Mouse (Mus musculus) gastrocnemius, postnatal 36 days (tissue): ENCODE data around the gene Gpr45. TPM values are rescaled to one million over a fixed set of nuclear protein-coding genes. Genes with fewer than 3 reads are reported as not detected.

Experiments
- DNase-seq, 2 experiments: peaks; one replicate each; pipeline ENCODE4 v3.0.0; 2022
- intact Hi-C: fragments of 180-260 bp; cut with DNase I; formaldehyde crosslinking; loops from one replicate; pipeline ENCODE4 v1.15.1; 2025
- microRNA-seq, 2 experiments: library from miRNA; unstranded; fragments of <30 nt; microRNA quantifications; one replicate each; pipeline ENCODE4 v1.2.0; 2021
- total RNA-seq, 2 experiments: library from RNA; stranded (reverse); gene quantifications; 2 replicates each; pipeline ENCODE4 v1.2.3; 2021

The Gpr45 gene
- total RNA-seq, 2 experiments from 2014 or later = 0.20 TPM; not detected in 1

DNA sequence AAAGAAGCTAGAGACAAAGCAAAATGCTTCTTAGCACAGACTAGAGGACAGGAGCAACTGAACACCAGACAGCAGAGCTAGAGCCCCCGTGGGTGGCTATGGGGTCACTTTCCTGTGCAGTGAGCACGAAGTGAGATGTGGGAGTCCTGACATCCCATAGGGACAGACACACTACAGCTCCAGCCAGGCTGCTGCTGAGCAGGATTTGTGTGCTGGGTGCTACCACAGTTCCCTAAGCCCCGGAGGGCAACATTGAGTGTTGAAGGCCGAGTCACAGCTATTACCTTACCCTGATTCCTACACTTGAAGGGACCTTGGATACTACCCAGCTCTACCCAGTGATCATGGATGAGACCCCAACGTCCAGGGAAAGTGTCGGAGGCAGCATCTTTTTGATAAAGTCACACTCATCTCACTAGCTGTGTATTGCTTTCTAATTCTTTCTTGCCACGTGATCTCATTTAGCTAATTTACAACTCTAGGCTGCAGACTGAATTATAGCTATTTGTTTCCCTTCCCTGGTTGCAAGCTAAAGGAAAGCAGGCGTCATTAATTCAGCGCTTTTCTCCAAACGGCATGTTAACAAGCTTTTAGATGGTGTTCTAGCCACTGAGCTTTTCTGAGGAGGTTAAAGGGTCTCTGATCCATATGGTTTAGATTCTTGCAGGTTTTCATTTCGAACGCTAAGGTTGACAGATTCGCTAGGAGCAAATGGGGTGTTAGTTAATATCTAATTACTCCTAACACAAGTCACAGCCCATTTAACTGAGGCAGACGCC, 92.7 kb downstream of the Gpr45 start:
- intact Hi-C loops = no loop called here

DNA sequence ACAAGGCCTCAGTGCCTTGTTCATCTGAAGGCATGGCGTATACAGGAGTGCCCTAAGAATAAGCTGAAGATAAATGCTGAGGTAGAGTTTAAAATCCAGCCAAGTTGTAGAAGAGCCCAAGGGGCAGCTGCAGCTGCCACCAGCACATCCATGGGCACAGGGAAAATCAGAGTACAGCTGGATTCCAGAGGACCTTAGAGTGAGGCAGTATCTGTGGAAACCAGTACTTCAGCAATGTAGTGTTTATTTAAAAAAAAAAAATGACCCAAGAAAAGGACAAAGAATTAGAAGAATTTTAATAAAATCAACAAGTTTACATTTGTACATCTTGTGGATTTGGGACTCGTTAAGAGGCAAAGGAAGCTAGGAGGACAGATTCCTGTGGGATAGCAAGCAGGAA, 94.3 kb downstream of the Gpr45 start:
- intact Hi-C loops = no loop called here
- no peak for DNase-seq

More for the DNA sequence above, 92.7 kb downstream of the Gpr45 start:
- DNase-seq = no peak

DNA sequence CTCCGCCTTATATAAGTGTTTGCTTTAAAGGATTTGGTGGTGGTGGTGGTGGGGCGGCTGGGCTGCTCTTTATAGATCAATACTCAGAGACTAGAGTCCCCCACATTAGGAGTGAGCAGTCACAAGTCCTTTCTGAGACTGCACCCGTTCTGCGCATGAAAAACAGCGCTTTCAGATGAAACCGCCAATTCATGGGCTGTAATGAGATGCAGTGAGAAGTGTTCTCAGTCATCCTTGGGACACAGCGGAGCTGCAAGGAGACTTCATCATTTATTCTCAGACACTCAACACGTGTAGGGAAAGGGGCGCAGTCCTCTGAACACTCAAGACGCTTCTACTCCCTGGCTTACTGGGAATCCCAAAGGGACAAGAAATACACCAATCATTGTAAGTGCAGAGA, 95.1 kb downstream of the Gpr45 start:
- intact Hi-C loops = no loop called here
- no peak for DNase-seq

DNA sequence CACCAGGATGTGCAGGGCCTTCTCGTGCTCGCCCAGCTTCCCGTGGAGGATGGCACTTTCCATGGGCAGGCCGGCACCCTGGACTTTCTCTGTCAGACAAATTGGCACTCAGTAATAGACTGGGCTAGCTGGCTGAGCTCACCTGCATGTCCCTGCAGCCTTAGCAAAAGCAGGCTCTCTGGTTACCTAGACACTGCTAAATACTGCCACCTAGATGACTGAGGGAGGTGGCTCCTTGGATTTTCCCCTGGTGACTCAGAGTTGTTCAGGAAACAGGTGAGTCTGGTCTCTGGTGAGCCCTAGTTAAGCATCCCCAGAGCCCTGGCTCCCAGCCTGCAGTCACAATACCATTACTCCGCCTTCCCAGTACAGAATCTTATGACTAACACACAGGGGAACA, 99.2 kb downstream of the Gpr45 start:
- intact Hi-C loops = no loop called here
- no peak for DNase-seq

DNA sequence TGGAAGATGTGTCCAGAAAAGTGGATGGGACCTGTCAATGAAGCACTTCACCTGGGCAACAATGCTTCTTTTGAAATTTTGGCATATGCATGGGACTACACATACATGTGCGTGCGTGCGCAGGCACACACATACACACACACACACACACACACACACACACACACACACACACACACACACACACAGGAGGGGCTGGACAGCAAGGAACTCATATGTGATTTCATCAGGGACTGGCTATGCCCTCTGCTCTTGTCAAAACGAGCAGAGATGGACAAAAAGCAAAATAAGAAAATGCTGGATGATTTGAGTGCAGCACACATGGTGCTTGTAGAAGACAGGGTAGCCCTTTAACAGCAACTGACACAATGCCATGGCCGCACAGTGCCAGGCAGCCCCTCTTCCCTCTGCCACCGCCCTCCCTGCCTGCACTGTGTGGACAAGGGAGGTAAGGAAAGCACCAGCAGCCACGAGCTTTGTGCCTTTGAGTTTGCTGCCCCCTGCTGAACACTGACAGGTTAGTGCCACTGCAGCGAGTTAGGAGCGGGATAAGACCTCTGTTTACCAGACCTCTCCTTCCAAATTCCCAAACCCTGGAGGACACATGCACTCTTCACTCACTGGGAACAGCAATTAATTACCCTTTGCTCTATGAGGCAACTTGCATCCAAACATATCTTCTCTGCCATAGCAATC, 113.1 kb downstream of the Gpr45 start:
- DNase-seq = peak in 1 of 2 experiments; percentile 9
- intact Hi-C loops = loop anchor here (5.0 kb wide), 1 partner anchor 153 kb away; no protein-coding TSS in a partner anchor

DNA sequence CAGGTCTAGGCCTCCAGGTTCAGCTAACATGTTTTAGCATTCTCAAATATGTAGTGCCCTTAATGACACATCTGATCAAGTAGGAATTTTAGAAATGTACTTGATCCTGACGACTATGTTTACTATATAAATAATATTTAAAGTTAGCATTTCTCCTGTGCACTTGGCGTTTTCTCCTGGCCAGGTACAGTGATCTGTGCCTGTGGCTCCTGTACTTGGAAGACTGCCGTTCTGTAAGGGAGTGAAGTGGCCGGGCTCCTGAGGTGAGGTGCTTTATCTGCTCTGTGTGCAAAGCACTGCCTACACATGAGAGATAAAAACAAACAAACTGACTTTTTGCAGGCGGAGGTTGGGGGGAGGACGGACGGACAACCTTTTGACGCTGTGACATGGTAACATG, 113.9 kb downstream of the Gpr45 start:
- intact Hi-C loops = loop anchor here (5.0 kb wide), 1 partner anchor 154 kb away; no protein-coding TSS in a partner anchor
- DNase-seq = no peak

DNA sequence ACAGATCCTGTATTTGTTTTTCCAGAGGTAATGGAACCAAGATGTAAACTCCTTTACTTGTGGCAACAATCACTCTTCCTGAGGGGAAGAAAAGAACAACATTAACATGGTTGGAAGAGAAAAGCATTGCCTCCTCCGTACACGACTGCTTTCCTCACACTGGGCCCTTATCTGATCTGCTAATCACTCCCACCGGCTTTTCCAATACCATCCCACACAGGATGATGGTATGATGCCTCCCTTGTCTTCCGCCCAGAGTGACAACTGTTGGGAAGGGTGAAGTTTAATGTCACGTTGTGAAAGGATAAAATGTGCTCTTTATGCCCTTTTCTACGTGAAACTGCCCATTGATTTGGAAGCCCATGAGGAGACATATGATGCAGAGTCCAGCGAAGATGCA, 114.9 kb downstream of the Gpr45 start:
- no peak for DNase-seq
- intact Hi-C loops = loop anchor here (5.0 kb wide), 1 partner anchor 155 kb away; no protein-coding TSS in a partner anchor

DNA sequence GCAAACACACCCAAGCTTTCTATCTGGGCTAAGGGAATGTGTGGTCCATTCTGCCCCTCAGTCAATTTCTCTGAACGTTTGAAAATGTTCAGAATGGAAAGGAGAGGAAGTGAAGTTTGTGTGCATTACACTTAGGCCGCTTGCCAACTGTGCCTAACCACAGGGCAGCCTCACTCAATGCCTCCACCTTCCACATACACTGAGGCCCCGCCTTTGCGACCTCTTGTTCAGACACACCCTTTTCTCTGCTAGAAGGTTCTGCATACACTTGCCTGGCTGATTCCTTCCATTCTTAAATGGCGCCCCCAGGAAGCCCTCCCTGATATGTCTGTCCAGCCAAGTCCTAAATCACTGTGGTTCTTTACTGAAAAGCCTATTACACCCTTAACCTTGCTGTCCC, 118.1 kb downstream of the Gpr45 start:
- DNase-seq = no peak
- intact Hi-C loops = no loop called here

DNA sequence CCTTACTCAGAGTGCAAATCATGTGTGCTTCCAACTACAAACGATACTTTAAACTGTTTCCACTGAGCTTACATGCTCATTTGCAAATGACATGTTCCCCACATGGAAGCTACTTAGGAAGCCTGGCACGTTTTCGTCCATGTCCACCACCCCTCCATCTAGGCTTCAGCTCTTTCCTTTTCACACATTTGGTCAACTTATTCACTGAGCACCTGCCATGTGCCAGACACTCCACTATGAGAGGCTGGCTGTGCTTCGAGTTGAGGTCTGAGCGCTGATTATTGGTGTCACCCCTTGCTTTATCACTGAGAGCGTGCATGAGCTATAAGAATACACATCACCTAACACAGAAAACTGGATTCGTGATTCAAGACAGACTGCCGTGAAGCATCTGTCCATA, 119.4 kb downstream of the Gpr45 start:
- intact Hi-C loops = no loop called here
- no peak for DNase-seq

DNA sequence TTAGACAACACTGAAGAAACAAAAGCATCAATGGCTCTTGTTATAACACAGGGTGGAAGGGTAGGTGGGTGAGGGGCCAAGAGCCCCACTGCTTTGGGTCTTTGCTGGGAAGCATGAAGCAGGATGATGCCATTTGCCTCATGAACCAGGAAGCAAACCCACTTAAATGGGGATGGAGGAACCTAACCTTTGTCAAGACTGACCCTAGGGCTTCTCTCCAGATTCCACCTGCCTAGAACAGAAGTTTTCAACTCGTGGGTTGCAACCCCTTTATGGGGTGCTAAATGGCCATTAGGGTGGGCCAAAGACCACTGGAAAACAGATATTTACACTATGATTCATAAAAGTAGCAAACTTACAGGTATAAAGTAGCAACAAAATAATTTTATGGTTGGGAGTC, 119.9 kb downstream of the Gpr45 start:
- intact Hi-C loops = no loop called here
- DNase-seq = no peak

DNA sequence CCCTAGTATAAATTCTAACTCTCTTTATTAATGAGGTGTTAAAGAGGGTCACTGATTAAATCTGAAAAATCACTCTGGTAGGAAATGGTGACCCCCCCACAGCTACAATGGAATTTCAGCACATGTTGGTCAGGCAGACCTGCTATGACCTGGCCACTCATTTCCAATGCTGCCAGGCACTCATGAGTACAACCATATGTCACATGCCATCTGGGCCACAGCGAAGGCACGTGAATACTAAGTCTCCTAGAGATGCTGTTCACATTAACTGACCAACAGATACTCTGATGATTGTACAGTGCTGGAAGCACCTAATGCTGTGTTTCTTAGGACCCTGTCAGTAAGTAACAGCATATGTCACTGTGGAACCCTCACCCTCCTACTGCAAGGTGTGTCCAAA, 122.1 kb downstream of the Gpr45 start:
- intact Hi-C loops = no loop called here
- no peak for DNase-seq

DNA sequence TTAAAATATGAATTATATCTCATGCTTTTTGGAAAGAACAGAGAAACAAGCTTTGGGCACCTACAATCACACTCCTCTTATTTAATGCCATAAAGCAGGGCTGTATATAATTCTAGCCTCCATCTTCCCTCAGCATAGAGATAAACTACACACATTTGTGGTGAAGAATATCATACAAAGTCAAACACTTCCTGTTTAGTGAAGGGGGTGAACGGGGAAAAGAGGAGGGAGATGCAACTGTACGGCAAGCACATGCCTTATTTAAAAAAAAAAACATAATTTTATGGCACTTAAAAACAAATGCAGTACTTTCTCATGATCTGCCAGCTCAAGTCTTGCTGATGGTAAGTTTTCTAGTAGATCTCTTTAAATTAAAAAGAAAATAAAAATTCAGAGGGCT, 125.5 kb downstream of the Gpr45 start:
- no peak for DNase-seq
- intact Hi-C loops = no loop called here

DNA sequence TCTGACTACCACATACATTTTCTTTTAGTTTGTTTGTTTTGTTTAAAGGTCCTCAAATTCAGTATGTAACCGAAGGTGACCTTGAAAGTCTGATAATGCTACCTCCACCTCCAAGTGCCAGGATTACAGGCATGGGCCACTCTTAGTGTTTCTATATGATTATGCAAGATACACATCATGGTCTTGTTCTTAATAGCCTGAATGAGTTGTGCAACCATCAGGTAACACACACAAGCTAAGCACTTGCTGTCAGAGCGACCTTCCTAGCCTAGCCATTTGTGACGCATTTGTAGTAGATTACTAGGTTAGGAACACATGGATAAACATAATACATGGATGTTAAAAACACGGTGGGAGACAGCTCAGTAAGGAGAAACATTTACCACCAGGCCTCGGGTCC, 130.3 kb downstream of the Gpr45 start:
- intact Hi-C loops = no loop called here
- no peak for DNase-seq

Small RNA genes lying within 50 kb of the gene (microRNA-seq; reads per million reads assigned to microRNA genes)
- 0 reads per million in 2 experiments for gene Gm24001

Other genes starting within 250 kb of the Gpr45 start
- 10 to 100 TPM; 44.5 to 49.6 TPM for gene Mrps9, start 101.6 kb upstream of the Gpr45 start, total RNA-seq
- gene Tgfbrap1, start 145.8 kb downstream of the Gpr45 start, total RNA-seq = 10 to 100 TPM in 1 of 2 experiments, 1 to 10 TPM in 1; 9.9 to 11.7 TPM
- gene AI597479, start 145.8 kb downstream of the Gpr45 start, total RNA-seq = 10 to 100 TPM; 13.7 to 14.3 TPM
- gene Fhl2, start 244.1 kb downstream of the Gpr45 start, total RNA-seq = 1 to 10 TPM; 3.1 to 4.0 TPM